Comparison of ENCODE assay signal across 8 mouse cellular contexts in genomic region chr8:8689454-8690145, GRCm38 (mm10). TPM values are rescaled to one million over a fixed set of nuclear protein-coding genes. Genes with fewer than 3 reads are reported as not detected.
A peak's percentile ranks its signal among the peaks of the same experiment; 100 is the strongest.
DNase-seq lines count a peak whose midpoint lies in the region; ATAC-seq and TF ChIP-seq lines count a peak whose summit lies in the region.

No protein-coding gene starts in this region.

- H3K4me3 ChIP-seq in intestine, postnatal 0 days (ENCODE audit: low read depth, low read length): peak overlapping the region; percentile 89
- H3K4me3 ChIP-seq in limb, embryonic 10.5 days: peak overlapping the region; percentile 94
- peak overlapping the region; percentile 97 for H3K4me3 ChIP-seq in midbrain, embryonic 11.5 days (ENCODE audit: low read depth, low read length)
- peak overlapping the region; percentile 96 for H3K4me3 ChIP-seq in small intestine, adult 2 months (ENCODE audit: low read depth, low read length)

- TF ChIP-seq CTCF in intestine, postnatal 0 days (IDR thresholded peaks at IDR 0.05; ENCODE audit: low read depth): no peak
- TF ChIP-seq CTCF in small intestine, adult 2 months (IDR thresholded peaks at IDR 0.05; ENCODE audit: extremely low read depth, insufficient read length, insufficient replicate concordance, low read depth, low read length): no peak

- TF ChIP-seq POLR2A in small intestine, adult 2 months (IDR thresholded peaks at IDR 0.05; ENCODE audit: low read depth, low read length): peak; percentile 11; the same call in 1 of the 2 replicates

- peak overlapping the region; percentile 94 for H3K27ac ChIP-seq in intestine, postnatal 0 days (ENCODE audit: low read depth, low read length)
- H3K27ac ChIP-seq in limb, embryonic 10.5 days: peak overlapping the region; percentile 100
- H3K27ac ChIP-seq in midbrain, embryonic 11.5 days (ENCODE audit: low read depth, low read length): peak overlapping the region; percentile 91
- peak overlapping the region; percentile 17 for H3K27ac ChIP-seq in small intestine, adult 2 months (ENCODE audit: insufficient read depth, low read depth, low read length)

- no peaks in the 10 kb centered on the region for H3K36me3 ChIP-seq in intestine, postnatal 0 days (ENCODE audit: control insufficient read depth, insufficient read depth)
- H3K36me3 ChIP-seq in limb, embryonic 10.5 days: no peaks in the 10 kb centered on the region
- no peaks in the 10 kb centered on the region for H3K36me3 ChIP-seq in midbrain, embryonic 11.5 days (ENCODE audit: control insufficient read depth, insufficient read depth, low read length)
- H3K36me3 ChIP-seq in small intestine, adult 2 months (ENCODE audit: control insufficient read depth, insufficient read depth, low read length): no peaks in the 10 kb centered on the region

- peaks cover 11% of the 10 kb centered on the region for H3K4me1 ChIP-seq in intestine, postnatal 0 days (replicated peaks; ENCODE audit: control insufficient read depth, insufficient read depth, low read length)
- peaks cover 36% of the 10 kb centered on the region for H3K4me1 ChIP-seq in limb, embryonic 10.5 days
- peaks cover 19% of the 10 kb centered on the region for H3K4me1 ChIP-seq in midbrain, embryonic 11.5 days (ENCODE audit: control insufficient read depth, insufficient read depth, low read length)
- peaks cover 3% of the 10 kb centered on the region; the same call in 1 of the 2 replicates for H3K4me1 ChIP-seq in small intestine, adult 2 months (ENCODE audit: control insufficient read depth, insufficient read depth, insufficient read length, low read length)

- peak; percentile 82 for DNase-seq in adrenal gland, adult 2 months
- peak; percentile 40 for DNase-seq in embryo, embryonic 11.5 days (ENCODE audit: low read depth, low spot score)
- peak; percentile 78 for DNase-seq in limb, embryonic 10.5 days (ENCODE audit: low spot score)
- peak; percentile 95 for DNase-seq in midbrain, embryonic 11.5 days (ENCODE audit: low spot score, missing footprints)
- no peak for DNase-seq in c-Kit-positive CD71-positive TER-119-positive erythroid progenitor cells, embryonic 14.5 days (ENCODE audit: low spot score)

- no peaks in the 10 kb centered on the region for H3K9me3 ChIP-seq in intestine, postnatal 0 days (ENCODE audit: control insufficient read depth)
- no peaks in the 10 kb centered on the region for H3K9me3 ChIP-seq in limb, embryonic 10.5 days (replicated peaks)
- no peaks in the 10 kb centered on the region for H3K9me3 ChIP-seq in midbrain, embryonic 11.5 days (ENCODE audit: control insufficient read depth, low read length)

- under 1% methylated on average over 61 of the region's 68 CpGs for WGBS in intestine, postnatal 0 days
- under 1% methylated on average over 68 of the region's 68 CpGs for WGBS in limb, embryonic 10.5 days
- WGBS in midbrain, embryonic 11.5 days: under 1% methylated on average over 62 of the region's 68 CpGs
- WGBS in small intestine, adult 2 months: under 1% methylated on average over 68 of the region's 68 CpGs

- H3K4me2 ChIP-seq in intestine, postnatal 0 days (replicated peaks; ENCODE audit: low read depth): peak overlapping the region; percentile 95
- H3K4me2 ChIP-seq in midbrain, embryonic 11.5 days: peak overlapping the region; percentile 64

- ATAC-seq in granulocyte monocyte progenitor cell, adult 5-6 weeks (replicated peaks; ENCODE audit: poor library complexity, severe bottlenecking): peak; percentile 61
- peak; percentile 69 for ATAC-seq in intestine, postnatal 0 days
- peak; percentile 74 for ATAC-seq in midbrain, embryonic 11.5 days (ENCODE audit: low FRiP score)

- H3K9ac ChIP-seq in intestine, postnatal 0 days (ENCODE audit: low read depth, low read length): peak overlapping the region; percentile 99
- peak overlapping the region; percentile 99 for H3K9ac ChIP-seq in midbrain, embryonic 11.5 days (ENCODE audit: low read length)

- no peaks in the 10 kb centered on the region for H3K27me3 ChIP-seq in intestine, postnatal 0 days (replicated peaks; ENCODE audit: control insufficient read depth, insufficient read depth, low read length)
- no peaks in the 10 kb centered on the region for H3K27me3 ChIP-seq in limb, embryonic 10.5 days (ENCODE audit: low read depth, poor library complexity, severe bottlenecking)
- no peaks in the 10 kb centered on the region for H3K27me3 ChIP-seq in midbrain, embryonic 11.5 days (ENCODE audit: control insufficient read depth, insufficient read depth, low read length)
- H3K27me3 ChIP-seq in small intestine, adult 2 months (ENCODE audit: control insufficient read depth, insufficient read depth, low read length): no peaks in the 10 kb centered on the region

RNA-seq across cellular contexts. Expression of gene Arglu1, which starts 0.7 kb away (rescaled TPM):
- 10 to 100 TPM; 56.6 to 59.4 TPM for total RNA-seq in adrenal gland, adult 2 months (2021)
- 29.7 and 31.6 TPM in 2 replicates for polyA plus RNA-seq in adrenal gland, adult 2 months (2012; rRNA removed)
- total RNA-seq in granulocyte monocyte progenitor cell, adult 5-6 weeks (2014; fragmentation: Nextera tagmentation): 91.7 and 107 TPM in 2 replicates
- 126 and 127 TPM in 2 replicates for total RNA-seq in granulocyte monocyte progenitor cell, adult 5-6 weeks (2017)
- 67.4 and 78.2 TPM in 2 replicates for polyA plus RNA-seq in intestine, postnatal 0 days (2015; fragmentation: Nextera tagmentation; extraction: Ambion mirVana)
- 164 and 175 TPM in 2 replicates for polyA plus RNA-seq in limb, embryonic 10.5 days (2016; fragmentation: Nextera tagmentation; extraction: Ambion mirVana)
- 158 TPM in 2 replicates for polyA plus RNA-seq in midbrain, embryonic 11.5 days (2014; fragmentation: Nextera tagmentation; extraction: Ambion mirVana)
- 6.8 and 12.7 TPM in 2 replicates for polyA plus RNA-seq in small intestine, adult 2 months (2012; rRNA removed)

RNA-seq across cellular contexts. Expression of gene Efnb2, which starts 28.6 kb away (rescaled TPM):
- 10 to 100 TPM; 15.1 to 18.0 TPM for total RNA-seq in adrenal gland, adult 2 months (2021)
- polyA plus RNA-seq in adrenal gland, adult 2 months (2012; rRNA removed): 17.5 and 23.9 TPM in 2 replicates
- not detected in 2 replicates for total RNA-seq in granulocyte monocyte progenitor cell, adult 5-6 weeks (2014; fragmentation: Nextera tagmentation)
- total RNA-seq in granulocyte monocyte progenitor cell, adult 5-6 weeks (2017): 0.39 and 4.6 TPM in 2 replicates
- 6.7 and 7.6 TPM in 2 replicates for polyA plus RNA-seq in intestine, postnatal 0 days (2015; fragmentation: Nextera tagmentation; extraction: Ambion mirVana)
- polyA plus RNA-seq in limb, embryonic 10.5 days (2016; fragmentation: Nextera tagmentation; extraction: Ambion mirVana): 27.3 and 28.5 TPM in 2 replicates
- 15.5 and 18.3 TPM in 2 replicates for polyA plus RNA-seq in midbrain, embryonic 11.5 days (2014; fragmentation: Nextera tagmentation; extraction: Ambion mirVana)
- polyA plus RNA-seq in small intestine, adult 2 months (2012; rRNA removed): 29.5 and 77.8 TPM in 2 replicates

Comparison
In these comparisons a context has a peak if more than half of its experiments do, and no peak if none do; other contexts are left out.
1. H3K27ac ChIP-seq: peak in every context shown above with its lines; median percentile 100 in limb, embryonic 10.5 days; 94 in intestine, postnatal 0 days; 91 in midbrain, embryonic 11.5 days; 17 in small intestine, adult 2 months.